Mouse (Mus musculus) lung, adult 2 months (tissue): Measurements from ENCODE around the gene Sh3tc1. TPM values are rescaled to one million over a fixed set of nuclear protein-coding genes. Genes with fewer than 3 reads are reported as not detected.
A peak's percentile ranks its signal among the peaks of the same experiment; 100 is the strongest.

Experiments
- DNase-seq: peaks from one replicate; pipeline ENCODE4 v3.0.0; 2022
- H3K4me1 ChIP-seq: fragments of 200-500 bp; 2 replicates; pipeline ENCODE4 v1.6.1; 2011; ENCODE audit warnings: low read length; ENCODE audit not compliant: control insufficient read depth, insufficient read depth
- H3K4me3 ChIP-seq: fragments of 200-500 bp; replicated peaks from 2 replicates; pipeline ENCODE3; 2011; ENCODE audit warnings: low read depth, mild to moderate bottlenecking, control low read depth, low read length; ENCODE audit errors: extremely low read depth
- CTCF ChIP-seq: fragments of 200-500 bp; IDR thresholded peaks from 2 replicates; pipeline ENCODE4 v1.5.1; 2011; ENCODE audit warnings: mild to moderate bottlenecking, low read length, control low read depth; ENCODE audit not compliant: insufficient read depth
- POLR2A ChIP-seq: fragments of 200-500 bp; IDR thresholded peaks from 2 replicates; pipeline ENCODE4 v1.6.1; 2011; ENCODE audit warnings: low read depth, mild to moderate bottlenecking, control low read depth, low read length, borderline replicate concordance; ENCODE audit errors: extremely low read depth
- WGBS: fragments of 180-500 bp; shearing (Covaris S2); methylation state at CpG from one replicate; pipeline ENCODE4 v1.1.7; 2018; 5-methylcytosine and 5-hydroxymethylcytosine counted together
- polyA plus RNA-seq: library from polyadenylated mRNA; depleted of rRNA; stranded (reverse); fragments of >200 nt; gene quantifications from 2 replicates; pipeline ENCODE4 v1.2.3, GENCODE M21; 2012

Sh3tc1 gene
- polyA plus RNA-seq, 1 experiment: 38.3 TPM

- 45% methylated on average over 12 of the region's 12 CpGs for WGBS
- peak overlapping the region; percentile 73 for H3K4me3 ChIP-seq
- H3K4me1 ChIP-seq: peaks cover 19% of the 10 kb centered on the region
- TF ChIP-seq POLR2A: peak; percentile 30; the same call in 1 of the 2 replicates
- no peak for TF ChIP-seq CTCF
- DNase-seq: no peak
Measured at GRCm38 (mm10) chr5:35728344-35728956, 11.3 kb downstream of the Sh3tc1 start.

DNA sequence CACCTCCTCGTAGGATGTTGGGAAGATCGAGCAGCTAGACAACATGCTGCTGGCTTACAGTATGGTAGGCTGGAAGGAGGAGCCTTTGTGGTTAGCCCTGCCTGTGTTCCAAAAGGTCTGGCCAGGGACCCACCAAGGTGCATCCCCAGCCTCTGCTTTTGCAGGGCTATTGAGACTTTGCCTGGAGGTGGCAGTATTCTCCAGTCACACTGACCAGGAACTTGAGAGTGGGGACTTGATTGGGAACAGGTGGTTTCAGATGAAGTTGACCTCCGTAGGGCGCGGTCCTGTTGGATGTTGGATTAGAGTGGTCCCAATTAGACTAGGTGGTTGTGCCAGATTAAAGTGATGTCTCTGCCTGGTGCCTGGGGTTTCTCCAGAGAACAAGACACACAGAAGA lies 12.3 kb downstream of the Sh3tc1 start:
- no peak for DNase-seq
- peaks cover 23% of the 10 kb centered on the region for H3K4me1 ChIP-seq
- 69% methylated on average over 5 of the region's 5 CpGs for WGBS

GRCm38 (mm10) chr5:35725840-35726239 lies 13.9 kb downstream of the Sh3tc1 start:
- no peak for DNase-seq
- peaks cover 30% of the 10 kb centered on the region for H3K4me1 ChIP-seq
- no peak overlapping the region for H3K4me3 ChIP-seq
- 59% methylated on average over 3 of the region's 3 CpGs for WGBS
- TF ChIP-seq CTCF (no peak), POLR2A (no peak)

More for the DNA sequence above, 12.3 kb downstream of the Sh3tc1 start:
- TF ChIP-seq CTCF: peak; percentile 35; the same call in 1 of the 2 replicates
- TF ChIP-seq POLR2A: no peak
- H3K4me3 ChIP-seq: peak overlapping the region; percentile 33

DNA sequence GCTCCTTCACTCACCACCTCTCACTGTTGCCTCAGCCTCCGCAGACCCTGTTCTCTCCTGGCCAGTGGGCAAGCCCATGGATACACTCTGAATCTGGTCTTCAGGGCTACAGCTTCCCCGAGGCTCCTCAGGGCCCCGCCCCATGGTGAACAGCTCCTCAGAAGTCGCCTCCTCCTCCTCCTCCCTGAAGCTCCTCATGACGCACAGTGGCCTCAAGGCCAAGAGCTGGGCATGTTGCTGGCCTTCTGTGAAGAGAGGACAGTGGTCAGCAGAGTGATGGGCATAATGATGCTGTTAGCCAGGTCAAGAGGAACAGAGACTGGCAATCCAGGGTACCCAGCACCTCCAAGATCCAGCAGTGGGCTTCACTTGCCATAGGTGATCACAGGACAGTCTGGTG lies 15.9 kb downstream of the Sh3tc1 start:
- DNase-seq: no peak
- Histone ChIP-seq H3K4me3 (no peak overlapping the region), H3K4me1 (peaks cover 19% of the 10 kb centered on the region)
- WGBS: 45% methylated on average over 5 of the region's 5 CpGs
- no peak for TF ChIP-seq CTCF

- no peak for DNase-seq
- 33% methylated on average over 2 of the region's 2 CpGs for WGBS
- TF ChIP-seq POLR2A (0 out of 2 replicates have a peak, but pooled peaks have one; percentile 27), CTCF (no peak)
- H3K4me1 ChIP-seq: peaks cover 17% of the 10 kb centered on the region
- H3K4me3 ChIP-seq: no peak overlapping the region
Measured at GRCm38 (mm10) chr5:35722654-35723053, 17.1 kb downstream of the Sh3tc1 start.

DNA sequence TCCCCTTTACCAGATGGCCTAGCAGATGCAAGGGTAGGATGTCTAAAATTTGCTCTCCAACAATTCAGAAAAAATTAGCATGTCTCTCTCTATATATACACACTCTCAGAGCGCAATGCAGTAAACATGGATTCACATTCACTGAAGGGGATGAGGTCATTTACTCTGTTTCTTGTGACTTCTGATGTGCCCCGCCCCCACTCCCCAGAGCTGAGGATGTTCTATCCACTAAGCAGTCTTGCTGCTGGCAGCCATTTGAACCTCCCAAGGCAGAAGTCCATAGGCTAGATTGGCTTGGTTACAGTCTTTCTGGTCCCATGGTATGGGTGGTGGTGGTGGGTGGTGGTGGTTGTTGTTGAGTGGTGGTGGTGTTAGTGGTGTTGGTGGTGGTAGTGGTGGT lies 17.9 kb downstream of the Sh3tc1 start:
- no peak for DNase-seq
- no peak for TF ChIP-seq CTCF
- TF ChIP-seq POLR2A: no peak
- WGBS: 78% methylated on average over 2 of the region's 2 CpGs
- peaks cover 15% of the 10 kb centered on the region for H3K4me1 ChIP-seq
- no peak overlapping the region for H3K4me3 ChIP-seq

DNA sequence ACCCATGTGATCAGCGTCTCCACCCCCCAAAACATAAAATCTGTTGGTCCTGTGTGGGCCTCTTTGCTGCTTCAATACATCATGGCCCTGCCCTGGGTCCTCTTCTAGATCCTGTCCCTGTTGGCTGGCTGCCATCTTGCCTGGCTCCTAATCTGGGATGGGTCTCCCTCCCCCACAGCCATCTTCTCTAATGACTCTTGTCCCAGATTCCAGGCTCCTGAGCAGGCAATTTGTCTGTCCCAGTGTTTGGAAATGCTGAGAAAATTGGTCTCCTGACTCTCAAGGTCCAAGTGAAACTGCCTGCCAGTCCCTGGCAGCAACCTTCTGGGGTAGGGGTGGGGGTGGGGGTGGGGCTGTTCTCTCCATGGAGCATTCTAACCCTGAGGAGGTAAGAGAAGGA lies 19.9 kb downstream of the Sh3tc1 start:
- TF ChIP-seq CTCF (no peak), POLR2A (no peak)
- WGBS: 92% methylated on average over 1 of the region's 1 CpGs
- no peak for DNase-seq
- H3K4me3 ChIP-seq: no peak overlapping the region
- peaks cover 11% of the 10 kb centered on the region for H3K4me1 ChIP-seq

DNA sequence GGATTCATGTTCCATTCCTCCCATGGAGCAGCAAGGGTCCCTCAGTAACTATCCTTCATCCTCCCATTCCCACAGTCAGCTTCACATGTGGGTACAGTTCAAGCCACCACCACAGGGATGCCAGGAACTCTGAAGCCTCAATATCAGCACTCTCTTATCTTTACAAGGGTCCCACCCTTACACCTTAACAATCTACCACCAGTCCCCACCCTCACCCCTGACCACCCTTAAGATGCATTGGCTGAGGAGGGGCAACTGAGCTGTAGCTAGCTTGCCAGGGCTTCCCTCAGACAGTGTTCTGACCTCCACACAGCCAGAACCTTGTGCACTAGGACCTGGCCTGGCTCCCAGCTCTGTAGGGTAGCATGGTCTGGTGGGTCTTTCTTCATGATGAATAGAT lies 20.4 kb downstream of the Sh3tc1 start:
- H3K4me3 ChIP-seq: no peak overlapping the region
- TF ChIP-seq CTCF (no peak), POLR2A (no peak)
- H3K4me1 ChIP-seq: peaks cover 11% of the 10 kb centered on the region
- no peak for DNase-seq

- H3K4me3 ChIP-seq: no peak overlapping the region
- TF ChIP-seq CTCF (no peak), POLR2A (no peak)
- no peak for DNase-seq
- peaks cover 11% of the 10 kb centered on the region for H3K4me1 ChIP-seq
- WGBS: 73% methylated on average over 11 of the region's 11 CpGs
Measured at GRCm38 (mm10) chr5:35718817-35719216, 21.0 kb downstream of the Sh3tc1 start.

DNA sequence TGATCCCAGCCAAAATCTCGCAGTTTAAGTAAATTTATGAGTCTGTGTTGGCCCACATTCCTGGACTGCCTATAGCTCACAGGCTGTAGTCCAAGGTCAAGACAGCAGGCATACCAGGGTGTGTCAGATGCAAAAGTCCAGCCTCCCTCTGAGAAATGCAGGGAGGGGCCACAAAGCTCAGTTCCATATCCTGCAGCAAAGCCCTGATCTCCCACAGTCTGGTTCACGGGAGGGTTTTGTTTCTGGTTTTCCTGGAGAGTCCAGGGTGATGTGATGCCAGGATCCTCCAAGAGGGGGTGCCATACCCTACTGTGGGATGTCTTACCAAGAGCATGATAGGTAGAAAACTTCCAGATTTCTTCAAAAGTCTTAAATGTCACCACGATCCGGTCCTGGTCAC lies 21.8 kb downstream of the Sh3tc1 start:
- Histone ChIP-seq H3K4me3 (no peak overlapping the region), H3K4me1 (peaks cover 9% of the 10 kb centered on the region)
- DNase-seq: peak; percentile 55
- no peak for TF ChIP-seq POLR2A
- TF ChIP-seq CTCF: peak; percentile 39; the same call in 1 of the 2 replicates
- 37% methylated on average over 4 of the region's 4 CpGs for WGBS
